Mouse (Mus musculus) large intestine, adult 2 months (tissue): Measurements from ENCODE around the gene Srbd1. TPM values are rescaled to one million over a fixed set of nuclear protein-coding genes. Genes with fewer than 3 reads are reported as not detected.

Source experiments
- DNase-seq: peaks from one replicate; pipeline ENCODE4 v3.0.0-alpha.2; 2012; ENCODE audit warnings: low read depth, low spot score
- WGBS: fragments of 180-500 bp; shearing (Covaris S2); methylation state at CpG from one replicate; pipeline ENCODE4 v1.1.7; 2018; 5-methylcytosine and 5-hydroxymethylcytosine counted together
- polyA plus RNA-seq: library from polyadenylated mRNA; depleted of rRNA; stranded (reverse); fragments of >200 nt; gene quantifications from 2 replicates; pipeline ENCODE4 v1.2.3, GENCODE M21; 2012

Srbd1 gene
- polyA plus RNA-seq, 1 experiment: 2.6 TPM

GRCm38 (mm10) chr17:86040221-86040984 is 104.6 kb downstream of the Srbd1 start:
- 65% methylated on average over 13 of the region's 13 CpGs for WGBS
- no peak for DNase-seq

- WGBS: 88% methylated on average over 3 of the region's 3 CpGs
- no peak for DNase-seq
Measured at GRCm38 (mm10) chr17:86039741-86040140, 105.2 kb downstream of the Srbd1 start.

GRCm38 (mm10) chr17:86038211-86038648 is 106.7 kb downstream of the Srbd1 start:
- no peak for DNase-seq
- WGBS: 44% methylated on average over 13 of the region's 13 CpGs

GRCm38 (mm10) chr17:86035576-86035975 is 109.4 kb downstream of the Srbd1 start:
- DNase-seq: no peak
- 82% methylated on average over 3 of the region's 3 CpGs for WGBS

- no peak for DNase-seq
- WGBS: 36% methylated on average over 12 of the region's 12 CpGs
Measured at GRCm38 (mm10) chr17:86035146-86035545, 109.8 kb downstream of the Srbd1 start.

GRCm38 (mm10) chr17:86034641-86035040 is 110.3 kb downstream of the Srbd1 start:
- WGBS: 63% methylated on average over 6 of the region's 6 CpGs
- DNase-seq: no peak

GRCm38 (mm10) chr17:86032113-86032714 is 112.8 kb downstream of the Srbd1 start:
- WGBS: 76% methylated on average over 3 of the region's 3 CpGs
- no peak for DNase-seq

- DNase-seq: no peak
- 80% methylated on average over 4 of the region's 4 CpGs for WGBS
Measured at GRCm38 (mm10) chr17:86030016-86030415, 115.0 kb downstream of the Srbd1 start.

- WGBS: 84% methylated on average over 1 of the region's 1 CpGs
- DNase-seq: no peak
Measured at GRCm38 (mm10) chr17:86029175-86029574, 115.8 kb downstream of the Srbd1 start.

- WGBS: 72% methylated on average over 4 of the region's 4 CpGs
- no peak for DNase-seq
Measured at GRCm38 (mm10) chr17:86027577-86028199, 117.3 kb downstream of the Srbd1 start.

GRCm38 (mm10) chr17:86024589-86024988 is 120.4 kb downstream of the Srbd1 start:
- WGBS: 83% methylated on average over 3 of the region's 3 CpGs

GRCm38 (mm10) chr17:86022366-86022765 is 122.6 kb downstream of the Srbd1 start:
- 90% methylated on average over 4 of the region's 4 CpGs for WGBS
- no peak for DNase-seq

More at GRCm38 (mm10) chr17:86024589-86024988, 120.4 kb downstream of the Srbd1 start:
- no peak for DNase-seq

- 52% methylated on average over 1 of the region's 1 CpGs for WGBS
- no peak for DNase-seq
Measured at GRCm38 (mm10) chr17:86021815-86022214, 123.2 kb downstream of the Srbd1 start.

GRCm38 (mm10) chr17:86021231-86021630 is 123.7 kb downstream of the Srbd1 start:
- WGBS: 93% methylated on average over 5 of the region's 5 CpGs

GRCm38 (mm10) chr17:86019793-86020192 is 125.2 kb downstream of the Srbd1 start:
- 86% methylated on average over 1 of the region's 1 CpGs for WGBS
- DNase-seq: no peak

More at GRCm38 (mm10) chr17:86021231-86021630, 123.7 kb downstream of the Srbd1 start:
- DNase-seq: no peak

GRCm38 (mm10) chr17:86014246-86014645 is 130.7 kb downstream of the Srbd1 start:
- DNase-seq: no peak
- WGBS: 49% methylated on average over 4 of the region's 4 CpGs

- 75% methylated on average over 1 of the region's 1 CpGs for WGBS
- no peak for DNase-seq
Measured at GRCm38 (mm10) chr17:86012576-86012975, 132.4 kb downstream of the Srbd1 start.

- no peak for DNase-seq
- 94% methylated on average over 3 of the region's 3 CpGs for WGBS
Measured at GRCm38 (mm10) chr17:86011849-86012248, 133.1 kb downstream of the Srbd1 start.

- 85% methylated on average over 10 of the region's 10 CpGs for WGBS
- DNase-seq: no peak
Measured at GRCm38 (mm10) chr17:86008401-86008800, 136.6 kb downstream of the Srbd1 start.

- DNase-seq: no peak
- 93% methylated on average over 6 of the region's 6 CpGs for WGBS
Measured at GRCm38 (mm10) chr17:86002113-86002512, 142.9 kb downstream of the Srbd1 start.

- 95% methylated on average over 5 of the region's 5 CpGs for WGBS
- no peak for DNase-seq
Measured at GRCm38 (mm10) chr17:86001667-86002066, 143.3 kb downstream of the Srbd1 start.
